Mouse (Mus musculus) hematopoietic stem cell, adult 5-6 weeks (primary cell): ENCODE data around the gene Naxd. TPM values are rescaled to one million over a fixed set of nuclear protein-coding genes. Genes with fewer than 3 reads are reported as not detected.
A peak's percentile ranks its signal among the peaks of the same experiment; 100 is the strongest.

Source experiments
- ATAC-seq, 2 experiments: fragments of 125-278 bp in 1 of 2; replicated peaks in 1 of 2; 2 replicates each; pipeline ENCODE4 v1.8.0; 2016 to 2017; ENCODE audit warnings: inconsistent platforms in 2 of 2, mild to moderate bottlenecking in 2 of 2, moderate number of reproducible peaks in 2 of 2, low read depth in 1 of 2, moderate TSS enrichment in 1 of 2; ENCODE audit not compliant: low FRiP score in 2 of 2, poor library complexity in 2 of 2, severe bottlenecking in 2 of 2, insufficient read depth in 1 of 2, low TSS enrichment in 1 of 2
- total RNA-seq: library from RNA; stranded (forward); fragments of 172-1452, 232-1000 nt; gene quantifications from 2 replicates; pipeline ENCODE4 v1.2.3, GENCODE M21; 2017

The Naxd gene
- total RNA-seq, 1 experiment from 2014 or later = 53.2 TPM

DNA sequence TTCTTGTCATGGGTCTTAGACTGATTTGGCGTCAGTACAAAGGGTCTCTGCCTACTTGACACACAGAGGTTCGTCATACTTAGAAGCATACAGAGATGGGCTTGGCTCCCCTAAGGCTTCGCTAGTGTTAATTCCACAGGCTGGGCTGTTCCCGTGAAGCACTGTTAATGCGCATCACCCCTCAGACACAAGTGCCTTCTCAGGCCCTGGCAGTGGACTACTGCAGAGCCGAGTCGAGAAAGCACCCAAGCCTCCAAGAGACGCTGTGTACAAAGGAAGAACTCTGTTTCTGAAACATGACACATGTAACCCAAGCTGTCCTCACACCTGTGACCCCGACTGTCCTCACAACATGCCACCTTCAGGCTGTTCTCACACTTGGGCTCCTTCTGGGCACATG, 62.9 kb downstream of the Naxd start:
- no peak for ATAC-seq

DNA sequence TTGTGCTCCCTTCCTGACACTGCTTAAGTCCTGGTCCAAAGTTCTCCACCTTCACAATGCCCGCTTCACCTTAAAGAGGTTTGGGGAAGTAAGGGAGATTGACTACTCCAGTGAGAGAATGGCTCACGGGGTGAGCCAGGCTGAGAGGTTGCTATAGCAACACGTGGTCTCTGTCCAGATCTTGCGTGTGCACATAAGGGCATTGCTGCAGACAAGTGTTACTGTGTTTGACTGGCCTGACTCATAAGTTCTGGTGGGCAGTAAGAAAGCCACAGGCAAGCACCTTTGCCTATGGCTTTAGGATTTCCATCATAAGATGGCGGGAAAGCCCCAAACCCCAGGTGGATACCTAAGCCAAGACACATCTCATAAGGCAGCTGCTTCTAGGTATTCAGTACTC, 66.9 kb downstream of the Naxd start:
- ATAC-seq = peak; percentile 67 to 68; a peak in 3 of 4 replicates

Other genes starting within 250 kb of the Naxd start
- gene Col4a2, start 184.7 kb upstream of the Naxd start, total RNA-seq = 16.1 and 16.9 TPM in 2 replicates
- gene Col4a1, start 184.7 kb upstream of the Naxd start, total RNA-seq = 17.3 and 30.0 TPM in 2 replicates
- 5.0 and 6.4 TPM in 2 replicates for gene Rab20, start 18.8 kb upstream of the Naxd start, total RNA-seq
- gene Cars2, start 53.3 kb downstream of the Naxd start, total RNA-seq = 37.0 and 41.1 TPM in 2 replicates
- 67.9 and 96.2 TPM in 2 replicates for gene Ing1, start 58.1 kb downstream of the Naxd start, total RNA-seq
- 111 and 131 TPM in 2 replicates for gene Ankrd10, start 138.3 kb downstream of the Naxd start, total RNA-seq
- gene 1700016D06Rik, start 203.6 kb downstream of the Naxd start, total RNA-seq = not detected in 2 replicates
- 22.5 and 25.6 TPM in 2 replicates for gene Arhgef7, start 230.2 kb downstream of the Naxd start, total RNA-seq